Mouse (Mus musculus): ENCODE results near the gene Olfr772. TPM values are rescaled to one million over a fixed set of nuclear protein-coding genes. Genes with fewer than 3 reads are reported as not detected.
"Not testable (repeated sequence)": the region's sequence is repeated elsewhere in the genome, so short reads cannot be mapped to it uniquely, and the experiment has no call there.

The Olfr772 gene
- polyA plus RNA-seq (2012; rRNA removed): not detected in 2 replicates

- DNase-seq (ENCODE audit: extremely low spot score in 1 of 2, low spot score in 1 of 2): not testable (repeated sequence)
Measured at GRCm38 (mm10) chr10:129177821-129178220, at the start of gene Olfr772. Gene Olfr772 (minus strand): TSS chr10:129177921.

DNA sequence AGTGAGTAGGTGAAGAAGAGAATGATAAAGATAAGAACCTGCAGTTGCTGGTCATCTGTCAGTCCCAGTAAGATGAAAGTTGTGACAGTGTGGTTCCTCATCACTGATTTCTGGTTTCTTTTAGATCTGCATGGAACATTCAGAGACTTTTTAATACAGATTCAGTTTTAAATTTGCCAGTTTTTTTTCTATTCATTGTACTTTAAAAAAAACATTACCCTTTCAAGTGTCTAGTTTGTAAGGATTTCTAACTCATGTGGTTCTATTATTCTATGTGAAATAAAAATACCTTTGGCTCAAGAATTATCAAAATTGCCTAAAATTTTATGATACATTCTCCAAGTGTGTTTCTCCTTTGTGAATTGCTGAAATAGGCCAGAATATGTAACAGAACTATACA lies 9.6 kb upstream of the Olfr772 start, which contains the start of gene Olfr773:
TSS of gene Olfr773 (minus strand) at position 101 of the 400 bp plus-strand sequence.
- not testable (repeated sequence) for DNase-seq (ENCODE audit: extremely low spot score in 1 of 2, low spot score in 1 of 2)

- DNase-seq (ENCODE audit: extremely low spot score in 1 of 2, low spot score in 1 of 2): no peak
Measured at GRCm38 (mm10) chr10:129164651-129165050, 13.1 kb downstream of the Olfr772 start, which contains the start of gene Olfr771. Gene Olfr771 (minus strand): TSS chr10:129164751.

DNA sequence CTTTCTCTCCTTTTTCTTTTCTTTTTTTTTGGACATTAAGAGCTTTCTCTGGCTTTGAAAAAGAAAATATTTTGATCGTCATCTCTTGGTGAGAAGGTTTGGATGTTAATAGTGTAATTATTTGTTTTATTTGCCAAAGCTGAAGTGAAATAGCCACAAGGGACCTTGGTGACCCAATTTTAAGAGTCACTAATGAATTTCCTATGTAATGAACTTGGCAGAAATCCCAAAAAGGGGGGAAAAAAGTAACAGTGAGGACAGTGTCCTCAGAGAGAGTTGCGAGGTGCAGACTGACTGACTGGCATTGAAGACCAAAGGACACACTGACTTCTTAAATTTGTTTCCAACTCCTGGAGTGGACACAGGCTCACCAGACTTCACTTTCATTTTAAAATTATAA lies 38.8 kb downstream of the Olfr772 start, which contains the start of gene Olfr770:
TSS of gene Olfr770 (minus strand) at position 101 of the 400 bp plus-strand sequence.
- DNase-seq (ENCODE audit: extremely low spot score in 1 of 2, low spot score in 1 of 2): no peak

Other genes starting within 250 kb of the Olfr772 start
- 23.4 and 26.8 TPM in 2 replicates for gene Itga7, start 244.1 kb downstream of the Olfr772 start, polyA plus RNA-seq (2012; rRNA removed)
- not detected in 2 replicates for gene Mettl7b, start 216.9 kb downstream of the Olfr772 start, polyA plus RNA-seq (2012; rRNA removed)
- gene Olfr9, start 188.5 kb downstream of the Olfr772 start, polyA plus RNA-seq (2012; rRNA removed): not detected in 2 replicates
- gene Olfr763, start 167.1 kb downstream of the Olfr772 start, polyA plus RNA-seq (2012; rRNA removed): 0.04 TPM in 1 of 2 replicates, not detected in the other
- not detected in 2 replicates for gene Olfr764-ps1, start 138.0 kb downstream of the Olfr772 start, polyA plus RNA-seq (2012; rRNA removed)
- gene Olfr765, start 127.9 kb downstream of the Olfr772 start, polyA plus RNA-seq (2012; rRNA removed): not detected in 2 replicates
- gene Olfr766-ps1, start 108.9 kb downstream of the Olfr772 start, polyA plus RNA-seq (2012; rRNA removed): not detected in 2 replicates
- gene Olfr767, start 95.0 kb downstream of the Olfr772 start, polyA plus RNA-seq (2012; rRNA removed): not detected in 2 replicates
- not detected in 2 replicates for gene Olfr768, start 78.5 kb downstream of the Olfr772 start, polyA plus RNA-seq (2012; rRNA removed)
- not detected in 2 replicates for gene Olfr769, start 60.1 kb downstream of the Olfr772 start, polyA plus RNA-seq (2012; rRNA removed)
- gene Olfr770, start 38.9 kb downstream of the Olfr772 start, polyA plus RNA-seq (2012; rRNA removed): not detected in 2 replicates
- not detected in 2 replicates for gene Olfr771, start 13.2 kb downstream of the Olfr772 start, polyA plus RNA-seq (2012; rRNA removed)
- gene Olfr773, start 9.5 kb upstream of the Olfr772 start, polyA plus RNA-seq (2012; rRNA removed): not detected in 2 replicates
- gene Olfr774, start 58.3 kb upstream of the Olfr772 start, polyA plus RNA-seq (2012; rRNA removed): not detected in 2 replicates
- 0.04 TPM in 1 of 2 replicates, not detected in the other for gene Olfr775, start 70.5 kb upstream of the Olfr772 start, polyA plus RNA-seq (2012; rRNA removed)
- gene Olfr776, start 81.2 kb upstream of the Olfr772 start, polyA plus RNA-seq (2012; rRNA removed): not detected in 2 replicates
- gene Olfr777, start 93.6 kb upstream of the Olfr772 start, polyA plus RNA-seq (2012; rRNA removed): not detected in 2 replicates
- not detected in 2 replicates for gene Olfr780, start 140.2 kb upstream of the Olfr772 start, polyA plus RNA-seq (2012; rRNA removed)
- not detected in 2 replicates for gene Olfr781, start 150.9 kb upstream of the Olfr772 start, polyA plus RNA-seq (2012; rRNA removed)
- gene Olfr782, start 170.9 kb upstream of the Olfr772 start, polyA plus RNA-seq (2012; rRNA removed): not detected in 2 replicates
- 0.08 and 0.17 TPM in 2 replicates for gene Olfr784, start 206.2 kb upstream of the Olfr772 start, polyA plus RNA-seq (2012; rRNA removed)
- gene Olfr785, start 227.5 kb upstream of the Olfr772 start, polyA plus RNA-seq (2012; rRNA removed): not detected in 2 replicates
- 0.15 TPM in 1 of 2 replicates, not detected in the other for gene Olfr786, start 249.4 kb upstream of the Olfr772 start, polyA plus RNA-seq (2012; rRNA removed)

All from frontal cortex, adult 2 months (tissue).